Mouse (Mus musculus): ENCODE measurements at regions not wholly inside any gene's neighbourhood (a gene's known extent, or its start where the extent isn't known, plus 50 kb on each side); places are given as distances from the start of the nearest gene placed in this dataset.

GRCm38 (mm10) chr10:87711798-87712197, 146.3 kb upstream of the Igf1 start:
- no peaks in the 10 kb centered on the region for H3K36me3 ChIP-seq (ENCODE audit: control insufficient read depth, insufficient read depth, low read length)
- peaks cover 4% of the 10 kb centered on the region; the same call in 1 of the 2 replicates for H3K4me1 ChIP-seq (ENCODE audit: control insufficient read depth, insufficient read depth, low read length)
- no peak overlapping the region for H3K9ac ChIP-seq (ENCODE audit: low read depth, low read length, severe bottlenecking)
- DNase-seq (ENCODE audit: low spot score) (no peak), ATAC-seq (ENCODE audit: low FRiP score, low read depth) (no peak)
- no peaks in the 10 kb centered on the region for H3K9me3 ChIP-seq (ENCODE audit: control insufficient read depth, low read length)
- H3K4me2 ChIP-seq (replicated peaks; ENCODE audit: low read depth, low read length, severe bottlenecking) = no peak overlapping the region
- H3K27me3 ChIP-seq (ENCODE audit: control insufficient read depth, insufficient read depth, low read length) = no peaks in the 10 kb centered on the region
- TF ChIP-seq POLR2A (IDR thresholded peaks at IDR 0.05; ENCODE audit: borderline replicate concordance, extremely low read depth, insufficient read depth, insufficient read length) = no peak
- 64% methylated on average over 3 of the region's 3 CpGs for WGBS
- no peak overlapping the region for H3K4me3 ChIP-seq (replicated peaks; ENCODE audit: low read length)
- H3K27ac ChIP-seq (replicated peaks; ENCODE audit: low read depth, low read length) = no peak overlapping the region

GRCm38 (mm10) chr10:87715874-87716600, 142.0 kb upstream of the Igf1 start:
- WGBS = 69% methylated on average over 6 of the region's 6 CpGs
- peak; percentile 53 for DNase-seq (ENCODE audit: low spot score)
- Histone ChIP-seq H3K4me1 (ENCODE audit: control insufficient read depth, insufficient read depth, low read length) (no peaks in the 10 kb centered on the region), H3K27ac (replicated peaks; ENCODE audit: low read depth, low read length) (no peak overlapping the region), H3K9me3 (ENCODE audit: control insufficient read depth, low read length) (no peaks in the 10 kb centered on the region), H3K4me2 (replicated peaks; ENCODE audit: low read depth, low read length, severe bottlenecking) (no peak overlapping the region), H3K9ac (ENCODE audit: low read depth, low read length, severe bottlenecking) (no peak overlapping the region), H3K27me3 (ENCODE audit: control insufficient read depth, insufficient read depth, low read length) (no peaks in the 10 kb centered on the region), H3K36me3 (ENCODE audit: control insufficient read depth, insufficient read depth, low read length) (no peaks in the 10 kb centered on the region), H3K4me3 (replicated peaks; ENCODE audit: low read length) (no peak overlapping the region)
- no peak for TF ChIP-seq POLR2A (IDR thresholded peaks at IDR 0.05; ENCODE audit: borderline replicate concordance, extremely low read depth, insufficient read depth, insufficient read length)
- peak; percentile 62 for ATAC-seq (ENCODE audit: low FRiP score, low read depth)

- no peak overlapping the region for H3K4me3 ChIP-seq (replicated peaks; ENCODE audit: low read length)
- H3K27me3 ChIP-seq (ENCODE audit: control insufficient read depth, insufficient read depth, low read length) = no peaks in the 10 kb centered on the region; the same call in 1 of the 2 replicates
- no peak overlapping the region for H3K4me2 ChIP-seq (replicated peaks; ENCODE audit: low read depth, low read length, severe bottlenecking)
- H3K36me3 ChIP-seq (ENCODE audit: control insufficient read depth, insufficient read depth, low read length) = no peaks in the 10 kb centered on the region
- no peak overlapping the region for H3K27ac ChIP-seq (replicated peaks; ENCODE audit: low read depth, low read length)
- no peak overlapping the region for H3K9ac ChIP-seq (ENCODE audit: low read depth, low read length, severe bottlenecking)
- no peak for TF ChIP-seq POLR2A (IDR thresholded peaks at IDR 0.05; ENCODE audit: borderline replicate concordance, extremely low read depth, insufficient read depth, insufficient read length)
- H3K4me1 ChIP-seq (ENCODE audit: control insufficient read depth, insufficient read depth, low read length) = no peaks in the 10 kb centered on the region
- no peaks in the 10 kb centered on the region for H3K9me3 ChIP-seq (ENCODE audit: control insufficient read depth, low read length)
- no peak for ATAC-seq (ENCODE audit: low FRiP score, low read depth)
- no peak for DNase-seq (ENCODE audit: low spot score)
Measured at GRCm38 (mm10) chr10:87717156-87717555, 140.9 kb upstream of the Igf1 start.

- no peak overlapping the region for H3K4me2 ChIP-seq (replicated peaks; ENCODE audit: low read depth, low read length, severe bottlenecking)
- H3K4me1 ChIP-seq (ENCODE audit: control insufficient read depth, insufficient read depth, low read length) = no peaks in the 10 kb centered on the region
- H3K9me3 ChIP-seq (ENCODE audit: control insufficient read depth, low read length) = no peaks in the 10 kb centered on the region
- TF ChIP-seq POLR2A (IDR thresholded peaks at IDR 0.05; ENCODE audit: borderline replicate concordance, extremely low read depth, insufficient read depth, insufficient read length) = no peak
- H3K4me3 ChIP-seq (replicated peaks; ENCODE audit: low read length) = no peak overlapping the region
- 89% methylated on average over 7 of the region's 7 CpGs for WGBS
- ATAC-seq (ENCODE audit: low FRiP score, low read depth) = no peak
- no peak for DNase-seq (ENCODE audit: low spot score)
- no peak overlapping the region for H3K27ac ChIP-seq (replicated peaks; ENCODE audit: low read depth, low read length)
- H3K27me3 ChIP-seq (ENCODE audit: control insufficient read depth, insufficient read depth, low read length) = no peaks in the 10 kb centered on the region; the same call in 1 of the 2 replicates
- H3K9ac ChIP-seq (ENCODE audit: low read depth, low read length, severe bottlenecking) = no peak overlapping the region
- H3K36me3 ChIP-seq (ENCODE audit: control insufficient read depth, insufficient read depth, low read length) = no peaks in the 10 kb centered on the region
Measured at GRCm38 (mm10) chr10:87718491-87718890, 139.6 kb upstream of the Igf1 start.

GRCm38 (mm10) chr10:87719978-87720377, 138.1 kb upstream of the Igf1 start:
- no peak for TF ChIP-seq POLR2A (IDR thresholded peaks at IDR 0.05; ENCODE audit: borderline replicate concordance, extremely low read depth, insufficient read depth, insufficient read length)
- DNase-seq (ENCODE audit: low spot score) = no peak
- no peak for ATAC-seq (ENCODE audit: low FRiP score, low read depth)

More at GRCm38 (mm10) chr10:87719978-87720377, 138.1 kb upstream of the Igf1 start:
- Histone ChIP-seq H3K4me3 (replicated peaks; ENCODE audit: low read length) (no peak overlapping the region), H3K27ac (replicated peaks; ENCODE audit: low read depth, low read length) (no peak overlapping the region), H3K4me2 (replicated peaks; ENCODE audit: low read depth, low read length, severe bottlenecking) (no peak overlapping the region), H3K9me3 (ENCODE audit: control insufficient read depth, low read length) (no peaks in the 10 kb centered on the region), H3K36me3 (ENCODE audit: control insufficient read depth, insufficient read depth, low read length) (no peaks in the 10 kb centered on the region), H3K4me1 (ENCODE audit: control insufficient read depth, insufficient read depth, low read length) (no peaks in the 10 kb centered on the region), H3K27me3 (ENCODE audit: control insufficient read depth, insufficient read depth, low read length) (no peaks in the 10 kb centered on the region; the same call in 1 of the 2 replicates), H3K9ac (ENCODE audit: low read depth, low read length, severe bottlenecking) (no peak overlapping the region)

Measured in limb, embryonic 14.5 days (tissue).